Mouse (Mus musculus) lung, embryonic 16.5 days (tissue): ENCODE results near the gene Actn3. TPM values are rescaled to one million over a fixed set of nuclear protein-coding genes. Genes with fewer than 3 reads are reported as not detected.

Experiments
- ATAC-seq: fragments of 200-750 bp; cut with Nextera tagmentation; 2 replicates; pipeline ENCODE4 v1.8.0; 2017; ENCODE audit warnings: low read depth, mild to moderate bottlenecking, moderate library complexity
- H3K27ac ChIP-seq: fragments of 300-500 bp; sonication (generic); 2 replicates; pipeline ENCODE4 v1.5.1; 2014; ENCODE audit warnings: mild to moderate bottlenecking, control low read depth, low read length
- H3K27me3 ChIP-seq: fragments of 300-500 bp; sonication (generic); 2 replicates; pipeline ENCODE4 v1.6.1; 2014; ENCODE audit warnings: low read depth, low read length, mixed read lengths; ENCODE audit not compliant: control insufficient read depth, insufficient read depth
- H3K36me3 ChIP-seq: fragments of 300-500 bp; sonication (generic); 2 replicates; pipeline ENCODE4 v1.6.1; 2014; ENCODE audit warnings: low read length; ENCODE audit not compliant: control insufficient read depth, insufficient read depth
- H3K4me1 ChIP-seq: fragments of 300-500 bp; sonication (generic); replicated peaks from 2 replicates; pipeline ENCODE4 v1.6.1; 2014; ENCODE audit warnings: low read length, mixed read lengths; ENCODE audit not compliant: control insufficient read depth, insufficient read depth
- H3K4me2 ChIP-seq: fragments of 300-500 bp; sonication (generic); 2 replicates; pipeline ENCODE4 v1.6.1; 2014; ENCODE audit warnings: low read depth, low read length, control low read depth
- H3K4me3 ChIP-seq: fragments of 300-500 bp; sonication (generic); 2 replicates; pipeline ENCODE4 v1.5.1; 2014; ENCODE audit warnings: mild to moderate bottlenecking, low read length, control low read depth
- H3K9ac ChIP-seq: fragments of 300-500 bp; sonication (generic); 2 replicates; pipeline ENCODE4 v1.6.1; 2014; ENCODE audit warnings: low read length, control low read depth
- H3K9me3 ChIP-seq: fragments of 300-500 bp; sonication (generic); 2 replicates; pipeline ENCODE4 v1.6.1; 2016; ENCODE audit warnings: low read length; ENCODE audit not compliant: control insufficient read depth
- WGBS: fragments of 180-500 bp; shearing (Covaris S2); extraction: QIAGEN DNeasy Blood & Tissue Kit; methylation state at CpG from one replicate; pipeline ENCODE4 v1.1.7; 2014; 5-methylcytosine and 5-hydroxymethylcytosine counted together
- polyA plus RNA-seq: library from polyadenylated mRNA; unstranded; fragments of >200 nt; fragmentation: Nextera tagmentation; extraction: Ambion mirVana; gene quantifications from 2 replicates; pipeline ENCODE4 v1.2.1, GENCODE M21; 2015

Gene Actn3
- polyA plus RNA-seq, 1 experiment from 2014 or later, result 2.1 TPM

- Histone ChIP-seq H3K9me3 (no peaks in the 10 kb centered on the region), H3K9ac (no peak overlapping the region), H3K4me2 (no peak overlapping the region), H3K4me1 (no peaks in the 10 kb centered on the region), H3K36me3 (no peaks in the 10 kb centered on the region), H3K27me3 (no peaks in the 10 kb centered on the region), H3K27ac (no peak overlapping the region), H3K4me3 (no peak overlapping the region)
- WGBS, result 27% methylated on average over 7 of the region's 7 CpGs
- ATAC-seq, result no peak
Observed at GRCm38 (mm10) chr19:4847490-4847889, 30.2 kb downstream of the Actn3 start.

GRCm38 (mm10) chr19:4845846-4846245 is 31.9 kb downstream of the Actn3 start:
- no peaks in the 10 kb centered on the region; the same call in 1 of the 2 replicates for H3K27me3 ChIP-seq
- no peaks in the 10 kb centered on the region for H3K36me3 ChIP-seq
- no peak overlapping the region for H3K27ac ChIP-seq
- 41% methylated on average over 2 of the region's 2 CpGs for WGBS
- H3K9ac ChIP-seq, result no peak overlapping the region
- no peaks in the 10 kb centered on the region for H3K9me3 ChIP-seq
- no peaks in the 10 kb centered on the region for H3K4me1 ChIP-seq
- no peak for ATAC-seq
- no peak overlapping the region for H3K4me2 ChIP-seq
- no peak overlapping the region for H3K4me3 ChIP-seq

GRCm38 (mm10) chr19:4842611-4843010 is 35.1 kb downstream of the Actn3 start:
- Histone ChIP-seq H3K4me1 (peaks cover 14% of the 10 kb centered on the region), H3K27ac (no peak overlapping the region), H3K4me2 (no peak overlapping the region), H3K4me3 (no peak overlapping the region), H3K36me3 (no peaks in the 10 kb centered on the region), H3K27me3 (peaks cover 12% of the 10 kb centered on the region), H3K9me3 (no peaks in the 10 kb centered on the region), H3K9ac (no peak overlapping the region)
- WGBS, result 60% methylated on average over 2 of the region's 2 CpGs
- no peak for ATAC-seq

GRCm38 (mm10) chr19:4840848-4841247 is 36.9 kb downstream of the Actn3 start:
- WGBS, result 82% methylated on average over 9 of the region's 9 CpGs
- H3K4me1 ChIP-seq, result peaks cover 14% of the 10 kb centered on the region
- H3K27me3 ChIP-seq, result peaks cover 12% of the 10 kb centered on the region
- no peak for ATAC-seq
- H3K9ac ChIP-seq, result no peak overlapping the region
- no peak overlapping the region for H3K4me2 ChIP-seq
- H3K27ac ChIP-seq, result no peak overlapping the region
- H3K4me3 ChIP-seq, result no peak overlapping the region
- H3K36me3 ChIP-seq, result no peaks in the 10 kb centered on the region
- no peaks in the 10 kb centered on the region for H3K9me3 ChIP-seq

GRCm38 (mm10) chr19:4839149-4839548 is 38.6 kb downstream of the Actn3 start, which contains the start of the genes Ccs and Ccdc87:
Gene Ccs (minus strand): TSS chr19:4839332.
Gene Ccdc87 (plus strand): TSS chr19:4839366.
- H3K4me1 ChIP-seq, result peaks cover 14% of the 10 kb centered on the region
- H3K4me2 ChIP-seq, result peak within 1 kb of the TSS; percentile 98
- H3K4me3 ChIP-seq, result peak within 1 kb of the TSS; percentile 76
- ATAC-seq, result peak; percentile 99
- H3K27ac ChIP-seq, result 0 out of 2 replicates have a peak within 1 kb of the TSS, but pooled peaks have one; percentile 27
- peaks cover 12% of the 10 kb centered on the region for H3K27me3 ChIP-seq
- peak within 1 kb of the TSS; percentile 84 for H3K9ac ChIP-seq
- under 1% methylated on average over 25 of the region's 25 CpGs for WGBS
- H3K36me3 ChIP-seq, result no peaks in the 10 kb centered on the region
- H3K9me3 ChIP-seq, result no peaks in the 10 kb centered on the region

GRCm38 (mm10) chr19:4838526-4839140 is 39.1 kb downstream of the Actn3 start:
- peaks cover 12% of the 10 kb centered on the region for H3K27me3 ChIP-seq
- H3K4me1 ChIP-seq, result peaks cover 14% of the 10 kb centered on the region
- ATAC-seq, result peak; percentile 43; the same call in 1 of the 2 replicates
- H3K36me3 ChIP-seq, result no peaks in the 10 kb centered on the region
- 0 out of 2 replicates have a peak overlapping the region, but pooled peaks have one; percentile 27 for H3K27ac ChIP-seq
- H3K9me3 ChIP-seq, result no peaks in the 10 kb centered on the region
- H3K9ac ChIP-seq, result peak overlapping the region; percentile 84
- WGBS, result 26% methylated on average over 10 of the region's 10 CpGs
- H3K4me2 ChIP-seq, result peak overlapping the region; percentile 98
- H3K4me3 ChIP-seq, result peak overlapping the region; percentile 76

- H3K9me3 ChIP-seq, result no peaks in the 10 kb centered on the region
- peaks cover 3% of the 10 kb centered on the region; the same call in 1 of the 2 replicates for H3K36me3 ChIP-seq
- H3K9ac ChIP-seq, result no peak overlapping the region
- peaks cover 12% of the 10 kb centered on the region for H3K27me3 ChIP-seq
- no peak overlapping the region for H3K27ac ChIP-seq
- WGBS, result 91% methylated on average over 6 of the region's 6 CpGs
- no peak overlapping the region for H3K4me2 ChIP-seq
- H3K4me1 ChIP-seq, result peaks cover 14% of the 10 kb centered on the region
- no peak overlapping the region for H3K4me3 ChIP-seq
- no peak for ATAC-seq
Observed at GRCm38 (mm10) chr19:4837049-4837448, 40.7 kb downstream of the Actn3 start.

GRCm38 (mm10) chr19:4836096-4836495 is 41.6 kb downstream of the Actn3 start:
- H3K27ac ChIP-seq, result no peak overlapping the region
- H3K4me2 ChIP-seq, result no peak overlapping the region
- ATAC-seq, result no peak
- no peak overlapping the region for H3K9ac ChIP-seq
- peaks cover 3% of the 10 kb centered on the region; the same call in 1 of the 2 replicates for H3K36me3 ChIP-seq
- H3K27me3 ChIP-seq, result peaks cover 12% of the 10 kb centered on the region
- H3K4me3 ChIP-seq, result no peak overlapping the region
- no peaks in the 10 kb centered on the region for H3K9me3 ChIP-seq
- 67% methylated on average over 2 of the region's 2 CpGs for WGBS
- H3K4me1 ChIP-seq, result peaks cover 14% of the 10 kb centered on the region

- 79% methylated on average over 8 of the region's 8 CpGs for WGBS
- no peak for ATAC-seq
- Histone ChIP-seq H3K4me2 (no peak overlapping the region), H3K36me3 (peaks cover 3% of the 10 kb centered on the region; the same call in 1 of the 2 replicates), H3K27me3 (no peaks in the 10 kb centered on the region), H3K27ac (no peak overlapping the region), H3K4me3 (no peak overlapping the region), H3K4me1 (peaks cover 8% of the 10 kb centered on the region), H3K9me3 (no peaks in the 10 kb centered on the region), H3K9ac (no peak overlapping the region)
Observed at GRCm38 (mm10) chr19:4833977-4834376, 43.7 kb downstream of the Actn3 start.
